Mouse (Mus musculus): ENCODE data around the gene Kmt2c.

DNA sequence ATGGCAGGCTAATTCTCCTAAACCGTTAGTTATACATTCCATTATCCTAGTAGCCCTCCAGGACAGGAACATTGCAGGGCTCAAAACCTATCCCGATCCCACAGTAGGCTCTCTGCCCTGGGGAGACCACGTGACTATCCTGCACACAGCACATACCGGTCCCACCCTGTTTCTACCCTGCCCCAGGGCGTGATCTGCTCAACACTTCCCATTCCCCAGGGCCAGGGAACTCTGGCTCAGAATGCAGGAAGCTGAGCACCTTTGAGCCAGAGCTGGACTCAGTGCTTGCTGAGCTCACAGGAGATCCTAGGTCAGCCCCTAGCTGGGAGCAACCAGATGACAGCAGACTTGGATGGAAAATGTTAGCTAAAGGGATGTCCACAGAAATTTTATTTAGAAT, 27.5 kb upstream of the Kmt2c start:
- TF ChIP-seq FLI1 (IDR thresholded peaks at IDR 0.05; ENCODE audit: low read length) (no peak), GATA1 (IDR thresholded peaks at IDR 0.05; ENCODE audit: borderline replicate concordance, low read length) (no peak)

All from megakaryocyte, embryonic 14.5 days (primary cell).